Mouse (Mus musculus) kidney, adult 18-20 months (tissue): ENCODE results near the gene Kif20b.

Source experiments
- DNase-seq: peaks from one replicate; pipeline ENCODE4 v3.0.0; 2021

Gene Kif20b

DNA sequence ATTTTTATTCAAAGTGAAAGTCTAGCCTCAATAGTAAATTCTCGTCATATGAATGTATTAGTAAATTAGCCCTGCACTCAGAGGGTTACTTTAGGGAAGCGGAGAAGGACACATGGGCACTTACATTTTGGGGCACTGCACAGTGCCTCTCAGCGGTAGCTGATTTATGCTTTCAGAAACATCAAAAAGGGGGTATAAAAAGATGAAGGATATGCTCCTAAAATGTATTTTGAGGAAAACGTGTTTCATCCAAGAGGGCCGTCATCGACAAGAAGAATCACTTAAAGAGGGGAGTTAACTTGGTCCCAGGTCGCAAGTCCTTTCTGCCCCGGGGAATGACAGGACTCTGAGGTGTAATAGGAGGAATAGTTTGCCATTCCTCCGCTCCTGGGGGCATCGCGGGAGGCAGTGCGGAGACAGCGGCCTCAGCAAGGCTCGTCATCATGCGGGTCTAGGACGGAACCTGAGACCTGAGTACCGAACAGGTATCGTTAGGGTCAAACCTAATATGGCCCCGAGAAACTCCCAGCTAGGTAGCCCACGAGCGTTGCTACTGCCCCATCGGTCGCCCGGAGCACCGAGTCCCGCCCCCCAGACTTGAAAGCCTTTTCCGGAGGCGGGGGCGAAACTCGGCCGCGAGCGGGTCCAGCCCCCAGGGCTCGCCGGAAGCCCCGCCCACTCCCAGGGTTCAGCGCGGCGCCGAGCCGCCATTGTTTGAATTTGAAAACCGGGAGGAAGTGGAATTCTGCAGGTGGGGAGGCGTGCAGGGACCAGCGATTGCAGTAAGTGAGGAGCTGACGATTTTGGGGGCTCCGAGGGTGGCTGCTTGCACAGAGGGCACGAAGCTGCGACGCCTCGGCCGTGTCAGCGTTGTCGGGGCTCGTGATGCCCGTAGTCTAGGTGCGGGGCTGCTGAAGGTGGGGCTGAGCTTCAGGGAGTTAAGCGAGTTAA is at the start of gene Kif20b:
Kif20b (plus strand) TSS at position 710 of the 951 bp plus-strand sequence.
- DNase-seq, result peak; percentile 91

- peak; percentile 51 for DNase-seq
Measured at GRCm38 (mm10) chr19:34876676-34877075, 45.5 kb upstream of the Kif20b start.

DNA sequence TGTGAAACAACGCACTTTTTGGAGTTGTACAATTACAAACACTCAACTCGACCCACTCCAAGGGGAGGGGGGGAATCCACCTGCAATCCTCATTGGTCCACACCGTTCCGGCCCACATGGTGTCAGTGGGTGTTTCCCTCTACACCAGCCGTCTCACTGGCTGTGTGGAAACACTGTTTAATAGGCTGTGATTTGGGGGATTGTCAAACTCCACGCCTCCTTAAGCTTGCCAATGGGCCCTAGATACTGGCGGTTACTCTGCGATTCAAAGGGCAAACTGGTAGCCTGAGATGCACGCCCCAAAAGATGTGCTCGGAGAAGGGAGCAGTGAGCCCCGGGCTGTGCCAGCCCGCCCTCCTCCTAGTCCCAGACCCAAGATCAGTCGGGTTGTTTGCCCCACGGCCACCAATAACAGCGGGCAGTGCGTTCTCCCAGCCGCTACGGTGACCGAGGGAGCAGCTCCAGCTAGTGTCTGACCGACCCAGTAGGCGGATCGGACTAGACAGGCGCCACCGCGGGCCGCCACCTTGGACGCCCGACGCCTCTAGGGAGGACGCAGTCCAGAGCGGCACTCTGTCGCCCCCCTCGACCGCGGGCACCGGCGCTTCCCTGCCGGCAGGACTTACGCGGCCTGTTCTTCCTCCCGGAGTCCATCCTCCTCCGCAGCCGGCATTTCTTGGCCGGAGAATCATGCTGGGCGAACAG is 44.1 kb upstream of the Kif20b start:
- DNase-seq, result peak; percentile 93

- DNase-seq, result peak; percentile 85
Measured at GRCm38 (mm10) chr19:34878603-34879541, 43.3 kb upstream of the Kif20b start, which contains the start of gene Pank1. Gene Pank1, minus strand, starts transcription at chr19:34879455.

GRCm38 (mm10) chr19:34879624-34880023 is 42.5 kb upstream of the Kif20b start:
- DNase-seq, result no peak

DNA sequence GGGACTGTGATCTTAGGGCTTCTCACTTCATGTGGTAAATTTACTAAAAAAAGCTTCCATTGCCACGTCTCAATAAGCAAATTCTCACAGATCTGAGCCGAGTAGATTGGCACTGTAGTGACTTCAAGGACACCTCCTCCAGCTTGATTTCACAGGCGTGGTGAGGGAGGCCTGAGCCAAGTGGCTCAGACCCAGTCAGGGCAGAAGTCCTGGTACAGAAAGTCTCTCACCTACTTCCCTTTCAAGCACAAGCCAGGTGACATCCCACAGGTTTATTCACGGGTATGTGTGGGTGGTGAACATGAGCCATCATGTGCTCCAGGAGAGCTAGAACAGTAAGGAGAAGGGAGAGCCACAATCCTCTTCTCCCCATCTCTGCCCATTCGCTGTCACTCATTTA is 41.0 kb upstream of the Kif20b start:
- DNase-seq, result peak; percentile 26

- no peak for DNase-seq
Measured at GRCm38 (mm10) chr19:34882443-34882842, 39.7 kb upstream of the Kif20b start.

GRCm38 (mm10) chr19:34883526-34884224 is 38.5 kb upstream of the Kif20b start:
- no peak for DNase-seq

- no peak for DNase-seq
Measured at GRCm38 (mm10) chr19:34886324-34886723, 35.8 kb upstream of the Kif20b start.

GRCm38 (mm10) chr19:34890981-34891380 is 31.2 kb upstream of the Kif20b start:
- DNase-seq, result no peak

DNA sequence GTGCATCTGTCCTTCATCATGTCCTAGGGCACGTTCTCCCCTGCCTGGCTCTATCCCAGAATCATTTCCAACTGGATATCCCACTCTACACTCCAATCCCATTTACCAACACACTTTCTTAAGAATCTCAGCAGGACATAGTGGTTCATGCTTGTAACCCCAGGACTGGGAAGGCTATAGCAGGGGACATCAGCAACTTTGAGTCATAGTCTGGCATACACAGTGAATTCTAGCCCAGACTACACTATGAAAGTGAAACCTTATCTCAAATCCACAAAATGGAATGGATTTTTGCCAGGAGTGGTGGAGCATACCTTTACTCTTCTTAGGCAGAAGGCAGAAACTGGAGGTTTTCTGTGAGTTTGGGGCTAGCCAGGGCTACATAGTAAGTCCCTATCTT is 30.6 kb upstream of the Kif20b start:
- no peak for DNase-seq

DNA sequence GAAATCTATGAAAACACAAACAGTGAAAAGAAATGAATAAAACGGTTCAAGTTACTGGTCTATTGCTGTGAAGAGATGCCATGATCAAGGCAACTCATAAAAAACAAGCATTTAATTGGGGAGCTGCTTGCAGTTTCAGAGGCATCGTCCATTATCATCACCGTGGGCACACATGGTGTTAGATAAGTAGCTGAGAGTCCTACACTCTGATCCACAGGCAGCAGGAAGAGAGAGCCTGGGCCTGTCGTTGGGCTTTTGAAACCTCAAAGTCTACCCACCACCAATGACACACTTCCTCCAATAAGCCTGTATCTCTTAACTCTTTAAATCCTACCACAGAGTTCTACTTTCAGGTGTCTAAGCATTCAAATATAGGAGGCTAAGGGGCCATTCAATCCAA is 27.1 kb upstream of the Kif20b start:
- no peak for DNase-seq

GRCm38 (mm10) chr19:34897082-34897965 is 24.8 kb upstream of the Kif20b start:
- DNase-seq, result no peak

GRCm38 (mm10) chr19:34898941-34899340 is 23.2 kb upstream of the Kif20b start:
- DNase-seq, result no peak

- no peak for DNase-seq
Measured at GRCm38 (mm10) chr19:34901266-34901665, 20.9 kb upstream of the Kif20b start.

- no peak for DNase-seq
Measured at GRCm38 (mm10) chr19:34901735-34902134, 20.4 kb upstream of the Kif20b start.

DNA sequence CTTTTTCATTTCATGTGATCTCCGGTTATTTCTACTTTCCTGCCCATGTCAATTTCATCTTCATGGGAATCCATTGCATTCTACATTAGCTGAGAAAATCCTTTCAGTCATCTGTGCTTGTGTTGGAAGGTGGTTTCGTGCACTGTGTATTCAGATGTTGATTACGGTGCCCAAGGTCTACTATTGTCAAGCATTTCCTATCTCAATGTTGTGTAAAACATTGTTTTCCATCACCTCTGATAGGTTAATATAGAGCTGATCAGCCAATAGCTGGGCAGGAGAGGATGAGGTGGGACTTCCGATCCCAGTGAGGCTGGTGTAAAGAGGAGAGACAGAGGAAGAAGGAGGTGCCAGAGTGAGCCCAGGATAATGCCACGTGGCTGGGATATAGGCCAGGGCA is 18.1 kb upstream of the Kif20b start:
- no peak for DNase-seq

GRCm38 (mm10) chr19:34905424-34905823 is 16.7 kb upstream of the Kif20b start:
- no peak for DNase-seq

- DNase-seq, result no peak
Measured at GRCm38 (mm10) chr19:34906772-34907171, 15.4 kb upstream of the Kif20b start.

- DNase-seq, result no peak
Measured at GRCm38 (mm10) chr19:34912366-34912765, 9.8 kb upstream of the Kif20b start.

DNA sequence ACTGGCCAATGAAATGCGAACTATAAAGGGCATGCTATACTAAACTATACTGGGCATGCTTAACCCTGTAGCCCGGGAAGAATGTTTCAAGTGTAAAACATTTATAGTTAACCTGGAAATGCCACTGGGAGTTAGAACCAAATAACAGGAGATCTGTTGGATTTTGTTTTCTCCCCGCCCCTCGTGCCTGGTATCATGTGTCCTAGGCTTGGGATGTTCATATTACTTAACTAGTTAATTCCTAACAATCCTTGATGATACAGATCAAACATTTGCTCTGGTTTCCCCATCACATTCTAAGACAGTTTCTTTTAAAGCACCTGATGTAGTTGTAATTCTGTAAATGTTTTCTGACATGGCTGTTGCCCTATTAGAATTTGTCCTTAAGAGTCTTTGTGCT is 2.1 kb upstream of the Kif20b start:
- DNase-seq, result no peak
